Mouse (Mus musculus): ENCODE results near the gene Col15a1.

Gene Col15a1

DNA sequence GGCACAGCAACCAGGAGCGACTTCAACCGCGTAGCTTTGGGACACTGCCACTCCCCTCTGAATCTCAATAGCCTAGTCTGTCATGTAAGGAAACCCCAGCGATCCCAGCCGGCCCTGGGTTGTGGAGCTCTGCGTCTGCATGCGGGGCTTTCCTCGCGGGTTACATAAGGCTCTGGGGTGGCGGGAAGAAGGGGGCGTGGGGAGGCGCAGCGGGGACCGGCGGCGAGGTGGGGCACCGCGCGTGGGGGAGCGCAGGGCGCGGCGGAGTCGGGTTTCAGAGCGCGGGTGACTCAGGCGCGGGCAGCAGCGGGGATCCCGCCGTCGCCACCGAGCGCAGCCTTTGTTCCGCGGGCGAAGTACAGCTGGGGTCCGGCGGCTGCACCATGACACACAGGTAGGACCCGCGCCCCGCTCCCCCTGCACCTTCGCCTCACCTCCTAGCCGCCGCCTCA lies at the start of gene Col15a1:
TSS of gene Col15a1 (plus strand) at position 193 of the 452 bp plus-strand sequence.
- in situ Hi-C loops (cut with MboI; ENCODE audit: low sequenced_read_pairs) = no loop called here

GRCm38 (mm10) chr4:47161103-47161755 lies 46.7 kb upstream of the Col15a1 start:
- in situ Hi-C loops (cut with MboI; ENCODE audit: low sequenced_read_pairs) = no loop called here

GRCm38 (mm10) chr4:47161756-47162587 lies 46.0 kb upstream of the Col15a1 start:
- in situ Hi-C loops (cut with MboI; ENCODE audit: low sequenced_read_pairs) = no loop called here

DNA sequence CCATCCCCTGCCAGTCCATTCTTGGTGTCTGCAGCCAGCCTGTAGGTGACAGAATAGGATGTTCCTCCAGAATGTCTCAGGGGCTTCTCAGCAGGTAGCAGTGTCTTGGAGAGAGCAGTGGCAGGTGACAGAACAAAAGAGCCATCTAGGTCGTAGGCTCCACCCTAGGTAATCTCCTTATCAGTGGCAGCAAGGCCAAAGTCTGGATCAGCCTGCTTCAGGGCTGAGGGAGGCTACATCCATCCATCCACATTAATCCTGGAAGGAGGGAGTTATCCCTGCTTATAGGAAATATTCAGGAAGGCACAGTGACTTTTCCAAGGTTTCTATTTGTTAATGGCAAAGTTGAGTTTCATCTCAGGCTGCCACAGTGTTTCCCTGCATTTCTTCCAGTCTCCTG lies 35.6 kb upstream of the Col15a1 start:
- in situ Hi-C loops (cut with MboI; ENCODE audit: low sequenced_read_pairs) = no loop called here

GRCm38 (mm10) chr4:47177101-47177500 lies 30.9 kb upstream of the Col15a1 start:
- in situ Hi-C loops (cut with MboI; ENCODE audit: low sequenced_read_pairs) = no loop called here

GRCm38 (mm10) chr4:47178261-47178961 lies 29.6 kb upstream of the Col15a1 start:
- in situ Hi-C loops (cut with MboI; ENCODE audit: low sequenced_read_pairs) = no loop called here

DNA sequence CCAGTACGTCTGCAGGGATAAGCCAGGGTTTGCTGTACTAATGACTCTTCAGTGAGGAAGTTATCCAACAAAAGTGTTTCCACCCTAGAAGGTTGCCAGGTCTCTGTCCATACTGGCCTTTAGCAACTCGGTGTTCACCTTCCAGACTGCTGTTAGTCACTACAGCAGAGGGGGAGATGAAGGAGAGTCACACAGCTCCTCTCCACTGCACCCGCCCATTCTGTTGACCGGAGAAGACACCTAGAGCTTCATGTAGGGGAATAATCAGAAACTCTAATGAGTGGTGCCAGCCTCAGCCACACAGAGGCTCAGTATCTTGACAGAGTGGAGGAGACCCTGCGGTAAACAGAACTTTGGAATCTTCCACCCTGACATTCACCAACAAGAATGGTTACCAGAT lies 28.4 kb upstream of the Col15a1 start:
- in situ Hi-C loops (cut with MboI; ENCODE audit: low sequenced_read_pairs) = no loop called here

- in situ Hi-C loops (cut with MboI; ENCODE audit: low sequenced_read_pairs) = no loop called here
These were observed 23.8 kb upstream of the Col15a1 start for GRCm38 (mm10) chr4:47184058-47184661.

DNA sequence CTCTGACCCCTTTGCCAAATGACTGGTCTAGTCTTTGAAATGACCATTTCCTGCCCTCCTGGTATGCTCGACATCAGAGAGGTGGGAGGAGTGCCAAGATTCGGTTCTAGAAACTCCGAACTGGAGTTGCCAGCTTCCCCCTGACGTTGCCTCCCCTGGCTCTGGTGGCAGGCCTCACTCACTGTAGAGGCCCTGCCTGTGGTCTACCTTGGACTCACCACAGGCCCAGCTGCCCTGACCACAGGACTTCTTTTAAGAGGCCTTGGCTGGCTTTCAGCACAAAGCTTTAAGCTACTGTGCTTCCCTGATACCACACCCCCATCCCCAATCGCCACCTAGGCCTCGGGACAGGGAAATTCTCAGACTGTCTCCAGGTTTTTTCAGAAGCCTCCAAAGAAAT lies 21.4 kb upstream of the Col15a1 start:
- in situ Hi-C loops (cut with MboI; ENCODE audit: low sequenced_read_pairs) = no loop called here

GRCm38 (mm10) chr4:47196173-47196572 lies 11.8 kb upstream of the Col15a1 start:
- in situ Hi-C loops (cut with MboI; ENCODE audit: low sequenced_read_pairs) = no loop called here

- in situ Hi-C loops (cut with MboI; ENCODE audit: low sequenced_read_pairs) = no loop called here
These were observed 4.3 kb upstream of the Col15a1 start for GRCm38 (mm10) chr4:47203643-47204042.

DNA sequence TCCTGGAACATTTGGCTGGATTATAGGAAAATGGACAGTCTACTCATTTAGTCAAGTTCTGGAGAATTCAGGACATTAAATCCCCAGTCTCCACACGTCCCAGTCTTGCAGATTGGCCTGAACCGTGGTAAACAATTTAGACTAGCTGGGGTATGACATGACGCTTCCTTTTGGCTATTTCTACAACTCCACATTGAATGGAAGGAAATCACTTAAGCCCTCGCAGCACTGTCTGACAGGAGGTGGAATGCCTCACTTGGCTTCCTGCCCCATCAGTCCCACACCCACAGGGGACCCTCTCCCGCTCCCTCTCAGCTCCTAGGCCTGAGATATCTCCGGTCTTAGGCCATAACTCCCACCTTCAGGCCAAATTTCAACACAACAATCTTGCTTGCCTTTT lies 2.1 kb upstream of the Col15a1 start:
- in situ Hi-C loops (cut with MboI; ENCODE audit: low sequenced_read_pairs) = no loop called here

DNA sequence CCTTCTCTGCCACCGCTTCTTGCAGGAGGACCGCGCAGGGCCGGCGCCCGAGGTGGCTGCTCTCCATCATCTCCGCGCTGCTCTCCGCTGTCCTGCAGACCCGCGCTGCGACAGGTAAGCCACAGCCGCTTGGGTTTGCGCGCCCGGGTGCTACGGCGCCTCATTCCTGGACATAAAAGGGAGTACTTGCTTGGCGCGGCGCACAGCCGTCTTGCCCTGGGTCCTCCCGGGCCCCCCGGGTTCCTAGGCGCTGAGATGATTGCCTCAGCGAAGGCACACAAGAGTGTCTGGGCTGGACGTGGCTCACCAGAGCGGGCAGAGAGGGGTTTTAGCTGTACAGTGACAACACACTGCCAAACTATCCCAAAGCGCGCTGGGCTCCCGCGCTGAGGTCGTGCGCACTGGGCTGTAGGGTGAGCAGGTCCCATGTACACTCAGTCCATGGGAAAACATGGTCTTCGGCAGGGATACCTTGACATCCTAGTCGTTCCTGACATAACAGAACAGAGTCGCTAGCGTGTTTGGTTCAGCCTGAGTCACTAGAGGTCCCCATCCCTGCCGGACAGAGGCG lies 545 bp downstream of the Col15a1 start:
- in situ Hi-C loops (cut with MboI; ENCODE audit: low sequenced_read_pairs) = no loop called here

- in situ Hi-C loops (cut with MboI; ENCODE audit: low sequenced_read_pairs) = no loop called here
These were observed 1.5 kb downstream of the Col15a1 start for GRCm38 (mm10) chr4:47209466-47209865.

GRCm38 (mm10) chr4:47218828-47219227 lies 10.9 kb downstream of the Col15a1 start:
- in situ Hi-C loops (cut with MboI; ENCODE audit: low sequenced_read_pairs) = no loop called here

- in situ Hi-C loops (cut with MboI; ENCODE audit: low sequenced_read_pairs) = no loop called here
These were observed 11.4 kb downstream of the Col15a1 start for GRCm38 (mm10) chr4:47219393-47219792.

- in situ Hi-C loops (cut with MboI; ENCODE audit: low sequenced_read_pairs) = no loop called here
These were observed 12.6 kb downstream of the Col15a1 start for GRCm38 (mm10) chr4:47220544-47220943.

DNA sequence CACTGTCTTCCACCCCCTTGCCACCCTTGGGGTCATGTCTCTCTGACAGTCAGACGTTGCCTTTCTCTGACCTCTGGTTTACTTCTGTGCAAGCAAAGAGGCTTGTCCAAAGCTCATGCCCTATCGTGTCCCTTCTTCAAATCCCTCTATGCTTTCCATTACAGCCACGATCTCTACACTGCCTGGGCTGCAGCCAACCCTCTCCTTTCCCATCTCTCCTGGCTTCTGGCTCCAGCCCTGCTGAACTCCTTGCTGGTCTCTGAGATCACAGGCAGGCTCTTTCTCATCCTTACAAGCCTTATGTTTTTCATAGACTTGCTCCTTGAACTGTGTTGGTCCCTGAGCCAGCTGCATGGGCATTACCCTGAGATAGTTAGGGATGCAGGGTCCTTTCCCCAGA lies 14.2 kb downstream of the Col15a1 start:
- in situ Hi-C loops (cut with MboI; ENCODE audit: low sequenced_read_pairs) = no loop called here

GRCm38 (mm10) chr4:47225920-47226319 lies 18.0 kb downstream of the Col15a1 start:
- in situ Hi-C loops (cut with MboI; ENCODE audit: low sequenced_read_pairs) = no loop called here

- in situ Hi-C loops (cut with MboI; ENCODE audit: low sequenced_read_pairs) = no loop called here
These were observed 19.1 kb downstream of the Col15a1 start for GRCm38 (mm10) chr4:47227101-47227500.

GRCm38 (mm10) chr4:47227756-47228155 lies 19.8 kb downstream of the Col15a1 start:
- in situ Hi-C loops (cut with MboI; ENCODE audit: low sequenced_read_pairs) = no loop called here

Data from CH12F3 (cell line).